Mouse (Mus musculus) limb, embryonic 13.5 days (tissue): ENCODE measurements around the gene Kitl. TPM values are rescaled to one million over a fixed set of nuclear protein-coding genes. Genes with fewer than 3 reads are reported as not detected.

Experiments used
- ATAC-seq: fragments of 200-750 bp; cut with Nextera tagmentation; 2 replicates; pipeline ENCODE4 v1.8.0; 2017; ENCODE audit warnings: low read depth, moderate number of reproducible peaks, moderate TSS enrichment; ENCODE audit not compliant: low FRiP score
- H3K27ac ChIP-seq: fragments of 300-500 bp; sonication (generic); 2 replicates; pipeline ENCODE4 v1.5.1; 2015; ENCODE audit warnings: inconsistent platforms, mild to moderate bottlenecking, moderate library complexity
- H3K27me3 ChIP-seq: fragments of 300-500 bp; sonication (generic); 2 replicates; pipeline ENCODE4 v1.6.1; 2015; ENCODE audit warnings: mild to moderate bottlenecking, inconsistent platforms
- H3K36me3 ChIP-seq: fragments of 300-500 bp; sonication (generic); 2 replicates; pipeline ENCODE4 v1.6.1; 2015; ENCODE audit warnings: inconsistent platforms, mild to moderate bottlenecking, moderate library complexity
- H3K4me1 ChIP-seq: fragments of 300-500 bp; sonication (generic); 2 replicates; pipeline ENCODE4 v1.6.1; 2015; ENCODE audit warnings: inconsistent platforms
- H3K4me2 ChIP-seq: fragments of 300-500 bp; sonication (generic); replicated peaks from 2 replicates; pipeline ENCODE4 v1.6.1; 2015; ENCODE audit warnings: inconsistent platforms, mild to moderate bottlenecking, moderate library complexity
- H3K4me3 ChIP-seq: fragments of 300-500 bp; sonication (generic); 2 replicates; pipeline ENCODE4 v1.5.1; 2015; ENCODE audit warnings: moderate library complexity, mild to moderate bottlenecking, inconsistent platforms
- H3K9ac ChIP-seq: fragments of 300-500 bp; sonication (generic); 2 replicates; pipeline ENCODE4 v1.6.1; 2015; ENCODE audit warnings: mild to moderate bottlenecking, inconsistent platforms
- H3K9me3 ChIP-seq: fragments of 300-500 bp; sonication (generic); 2 replicates; pipeline ENCODE4 v1.6.1; 2016; ENCODE audit warnings: inconsistent platforms
- WGBS: fragments of 180-500 bp; shearing (Covaris S2); methylation state at CpG from one replicate; pipeline ENCODE4 v1.1.7; 2015; 5-methylcytosine and 5-hydroxymethylcytosine counted together
- microRNA-seq: library from miRNA; unstranded; fragments of <30 nt; microRNA quantifications from one replicate; pipeline ENCODE4, GENCODE M21; 2016
- polyA plus RNA-seq: library from polyadenylated mRNA; unstranded; fragments of >200 nt; fragmentation: Nextera tagmentation; extraction: Ambion mirVana; gene quantifications from 2 replicates; pipeline ENCODE4 v1.2.1, GENCODE M21; 2015

Gene Kitl
- polyA plus RNA-seq, 1 experiment from 2014 or later, result 15.9 TPM

GRCm38 (mm10) chr10:100131657-100132056 lies 116.2 kb downstream of the Kitl start:
- no peak overlapping the region for H3K27ac ChIP-seq
- H3K36me3 ChIP-seq, result no peaks in the 10 kb centered on the region
- H3K27me3 ChIP-seq, result no peaks in the 10 kb centered on the region
- WGBS, result 86% methylated on average over 4 of the region's 4 CpGs
- H3K9ac ChIP-seq, result no peak overlapping the region
- no peaks in the 10 kb centered on the region for H3K9me3 ChIP-seq
- no peak overlapping the region for H3K4me2 ChIP-seq
- H3K4me3 ChIP-seq, result no peak overlapping the region
- 0 out of 2 replicates have a peak, but pooled peaks cover 4% of the 10 kb centered on the region for H3K4me1 ChIP-seq
- ATAC-seq, result no peak

DNA sequence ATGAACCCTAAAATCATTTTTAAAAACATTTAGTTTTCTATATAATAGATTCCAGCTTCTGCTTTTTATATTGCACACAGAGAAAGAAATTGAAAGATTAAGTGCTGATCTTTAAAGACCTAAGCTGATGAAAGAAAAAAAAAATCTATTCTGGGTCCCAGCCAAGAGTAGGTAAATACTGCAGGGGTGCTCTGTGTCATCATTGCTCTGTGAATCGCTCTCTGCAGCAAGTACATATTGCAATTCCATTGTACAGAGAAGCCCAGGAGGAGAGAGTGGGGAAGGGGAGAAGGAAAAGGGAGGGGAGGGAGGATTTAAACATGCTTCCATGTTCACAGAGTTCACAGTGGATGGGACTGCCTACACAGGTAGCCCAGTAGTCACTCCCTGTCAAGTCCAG lies 116.9 kb downstream of the Kitl start:
- Histone ChIP-seq H3K27me3 (no peaks in the 10 kb centered on the region), H3K27ac (no peak overlapping the region), H3K4me3 (no peak overlapping the region), H3K4me1 (0 out of 2 replicates have a peak, but pooled peaks cover 4% of the 10 kb centered on the region), H3K9ac (no peak overlapping the region), H3K4me2 (no peak overlapping the region), H3K9me3 (no peaks in the 10 kb centered on the region), H3K36me3 (no peaks in the 10 kb centered on the region)
- 74% methylated on average over 1 of the region's 1 CpGs for WGBS
- no peak for ATAC-seq

GRCm38 (mm10) chr10:100138552-100138951 lies 123.1 kb downstream of the Kitl start:
- no peaks in the 10 kb centered on the region for H3K4me1 ChIP-seq
- H3K36me3 ChIP-seq, result no peaks in the 10 kb centered on the region
- ATAC-seq, result no peak
- no peak overlapping the region for H3K27ac ChIP-seq
- 75% methylated on average over 3 of the region's 3 CpGs for WGBS
- no peak overlapping the region for H3K4me3 ChIP-seq
- H3K27me3 ChIP-seq, result no peaks in the 10 kb centered on the region
- H3K9ac ChIP-seq, result no peak overlapping the region
- no peak overlapping the region for H3K4me2 ChIP-seq
- H3K9me3 ChIP-seq, result no peaks in the 10 kb centered on the region

DNA sequence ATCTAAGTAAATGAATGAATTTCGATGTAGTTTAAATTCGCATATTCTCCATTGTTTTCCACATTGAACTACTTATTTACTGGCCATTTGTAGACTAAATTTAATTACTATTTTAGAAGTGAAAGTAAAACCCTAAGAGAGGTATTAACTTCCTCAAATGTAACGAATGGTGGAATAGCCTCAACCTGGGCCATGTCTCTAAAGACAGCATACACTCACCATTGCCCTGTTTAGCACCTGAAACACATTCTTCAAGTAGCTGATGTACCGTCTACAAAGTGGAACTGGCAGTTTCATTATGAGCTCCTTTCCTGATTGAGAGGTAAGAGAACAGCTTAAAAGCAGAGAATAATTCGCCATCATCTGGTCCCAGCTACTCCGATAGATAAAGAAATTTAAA lies 132.7 kb downstream of the Kitl start:
- H3K27me3 ChIP-seq, result no peaks in the 10 kb centered on the region

More for the DNA sequence above, 132.7 kb downstream of the Kitl start:
- Histone ChIP-seq H3K4me3 (no peak overlapping the region), H3K27ac (no peak overlapping the region), H3K9me3 (no peaks in the 10 kb centered on the region), H3K36me3 (no peaks in the 10 kb centered on the region), H3K9ac (no peak overlapping the region), H3K4me2 (no peak overlapping the region), H3K4me1 (no peaks in the 10 kb centered on the region)
- no peak for ATAC-seq
- WGBS, result 89% methylated on average over 6 of the region's 6 CpGs

Small RNA genes within 50 kb of the gene (microRNA-seq; reads per million reads assigned to microRNA genes)
- gene Gm22918 (not detected), gene Gm25287 (not detected)
